Mouse (Mus musculus) liver, postnatal 0 days (tissue): Measurements from ENCODE around the gene Mea1. TPM values are rescaled to one million over a fixed set of nuclear protein-coding genes. Genes with fewer than 3 reads are reported as not detected.

Experiments used
- ATAC-seq: fragments of 200-750 bp; cut with Nextera tagmentation; 2 replicates; pipeline ENCODE4 v1.8.0; 2017; ENCODE audit warnings: mild to moderate bottlenecking, moderate library complexity
- DNase-seq: peaks from one replicate; pipeline ENCODE4 v3.0.0-alpha.2; 2016
- H3K27ac ChIP-seq: fragments of 300-500 bp; sonication (generic); 2 replicates; pipeline ENCODE4 v1.5.1; 2014; ENCODE audit warnings: antibody characterized with exemption, moderate library complexity, mild to moderate bottlenecking, low read depth
- H3K27me3 ChIP-seq: fragments of 300-500 bp; sonication (generic); 2 replicates; pipeline ENCODE4 v1.6.1; 2014; ENCODE audit warnings: low read length, control low read depth, mixed read lengths; ENCODE audit not compliant: insufficient read depth
- H3K36me3 ChIP-seq: fragments of 300-500 bp; sonication (generic); replicated peaks from 2 replicates; pipeline ENCODE4 v1.6.1; 2014; ENCODE audit warnings: mild to moderate bottlenecking, control low read depth, low read length, moderate library complexity, mixed read lengths; ENCODE audit not compliant: insufficient read depth
- H3K4me1 ChIP-seq: fragments of 300-500 bp; sonication (generic); 2 replicates; pipeline ENCODE4 v1.6.1; 2014; ENCODE audit warnings: antibody characterized with exemption, mild to moderate bottlenecking, control low read depth; ENCODE audit not compliant: insufficient read depth
- H3K4me2 ChIP-seq: fragments of 300-500 bp; sonication (generic); 2 replicates; pipeline ENCODE4 v1.6.1; 2014; ENCODE audit warnings: low read depth, mild to moderate bottlenecking, low read length, moderate library complexity, mixed read lengths
- H3K4me3 ChIP-seq: fragments of 300-500 bp; sonication (generic); 2 replicates; pipeline ENCODE4 v1.5.1; 2014; ENCODE audit warnings: low read depth, low read length
- H3K9ac ChIP-seq: fragments of 300-500 bp; sonication (generic); replicated peaks from 2 replicates; pipeline ENCODE4 v1.6.1; 2014; ENCODE audit warnings: mild to moderate bottlenecking, moderate library complexity
- H3K9me3 ChIP-seq: fragments of 300-500 bp; sonication (generic); 2 replicates; pipeline ENCODE4 v1.6.1; 2016; ENCODE audit warnings: mild to moderate bottlenecking, control low read depth, low read length, mixed read lengths
- CTCF ChIP-seq: sonication (generic); IDR thresholded peaks from 2 replicates; pipeline ENCODE4 v1.5.1; 2016; ENCODE audit warnings: antibody characterized with exemption, low read depth
- EP300 ChIP-seq: IDR thresholded peaks from 2 replicates; pipeline ENCODE4 v1.6.1; 2016; ENCODE audit warnings: antibody characterized with exemption, low read depth, mild to moderate bottlenecking
- WGBS: fragments of 180-500 bp; shearing (Covaris S2); extraction: QIAGEN DNeasy Blood & Tissue Kit; methylation state at CpG from one replicate; pipeline ENCODE4 v1.1.7; 2014; ENCODE audit not compliant: insufficient replicate concordance; 5-methylcytosine and 5-hydroxymethylcytosine counted together
- polyA plus RNA-seq: library from polyadenylated mRNA; unstranded; fragments of >200 nt; fragmentation: Nextera tagmentation; extraction: Ambion mirVana; gene quantifications from 2 replicates; pipeline ENCODE4 v1.2.1, GENCODE M21; 2015

Gene Mea1
- polyA plus RNA-seq, 1 experiment from 2014 or later, result 52.3 TPM

DNA sequence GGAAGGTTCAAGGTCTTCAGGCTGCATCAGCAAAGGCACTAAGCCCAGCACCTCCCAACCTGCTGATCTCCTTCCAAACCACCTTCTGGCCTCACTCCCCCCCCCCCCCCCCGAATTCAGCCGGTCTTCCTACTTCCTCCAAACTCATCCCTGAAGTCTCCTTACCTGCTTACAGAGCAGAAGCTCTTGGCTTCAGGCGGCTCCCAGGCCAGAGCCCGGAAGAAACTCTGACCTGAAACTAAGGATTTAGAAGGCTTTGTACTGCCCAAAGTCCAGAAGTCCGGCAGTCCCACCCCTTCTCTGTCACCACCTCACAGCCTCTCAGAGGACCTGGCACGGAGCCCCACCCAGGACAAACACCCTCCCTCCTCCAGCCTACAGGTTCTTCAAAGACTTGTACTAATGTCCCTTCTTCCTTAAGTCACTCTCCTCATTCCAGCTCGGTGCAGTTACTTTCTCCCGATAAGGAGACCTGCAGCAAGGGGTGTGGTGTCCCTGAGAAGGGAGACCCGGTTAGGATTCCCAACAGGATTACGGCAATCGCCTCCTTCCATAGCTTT lies 33.6 kb upstream of the Mea1 start:
- Histone ChIP-seq H3K4me3 (peak overlapping the region; percentile 98), H3K9ac (peak overlapping the region; percentile 64), H3K4me1 (peaks cover 25% of the 10 kb centered on the region), H3K36me3 (peaks cover 16% of the 10 kb centered on the region), H3K27me3 (no peaks in the 10 kb centered on the region), H3K4me2 (peak overlapping the region; percentile 91), H3K27ac (peak overlapping the region; percentile 81), H3K9me3 (no peaks in the 10 kb centered on the region)
- ATAC-seq (peak; percentile 26), DNase-seq (peak; percentile 67)
- no peak for TF ChIP-seq EP300
- WGBS, result 9% methylated on average over 11 of the region's 11 CpGs

DNA sequence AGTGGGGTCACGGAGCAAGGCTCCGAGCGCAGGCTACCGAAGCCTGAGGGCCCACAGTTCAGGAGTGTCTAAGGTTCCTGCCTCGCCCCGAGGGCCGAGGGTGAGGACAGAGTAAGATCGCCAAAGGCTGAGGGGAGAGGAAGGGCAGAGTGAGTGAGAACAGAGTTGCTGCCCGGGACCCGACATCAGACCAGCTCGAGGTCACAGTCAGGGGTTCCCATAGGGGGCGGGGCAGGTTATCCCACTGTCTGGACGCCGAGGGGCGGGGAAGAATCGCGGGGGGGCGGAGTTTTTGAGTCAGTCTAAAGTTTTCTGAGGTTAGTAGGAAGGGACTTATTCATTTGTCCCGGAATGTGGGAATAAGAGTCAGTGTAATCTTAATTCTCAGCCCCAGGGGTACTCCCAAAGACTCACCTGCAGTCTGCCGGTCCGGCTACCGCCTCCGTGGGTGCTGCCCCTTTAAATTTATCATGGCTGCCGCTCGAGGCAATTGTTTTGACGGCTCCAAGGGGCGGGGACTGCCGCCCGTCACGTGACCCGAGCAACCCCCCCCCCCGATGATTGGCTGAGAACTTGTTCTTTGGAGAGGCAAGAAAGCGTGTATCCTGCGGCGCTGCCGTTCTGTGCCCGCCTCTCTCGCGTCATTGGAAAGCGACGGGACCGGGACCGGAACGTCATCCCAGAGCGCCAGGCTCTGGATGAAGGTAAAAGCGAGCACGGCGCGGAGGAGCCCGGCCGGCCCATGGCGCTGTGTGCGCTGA lies 32.9 kb upstream of the Mea1 start, which contains the start of the genes Klc4 and Mrpl2:
Gene Klc4, minus strand, starts transcription at position 462 of the 761 bp plus-strand sequence.
Gene Mrpl2, plus strand, starts transcription at position 669 of the 761 bp plus-strand sequence.
- DNase-seq (peak; percentile 99), ATAC-seq (peak; percentile 84)
- WGBS, result under 1% methylated on average over 53 of the region's 53 CpGs
- Histone ChIP-seq H3K36me3 (peaks cover 16% of the 10 kb centered on the region), H3K4me1 (peaks cover 27% of the 10 kb centered on the region), H3K27ac (peak within 1 kb of the TSS; percentile 81), H3K9ac (peak within 1 kb of the TSS; percentile 94), H3K9me3 (no peaks in the 10 kb centered on the region), H3K27me3 (no peaks in the 10 kb centered on the region), H3K4me2 (peak within 1 kb of the TSS; percentile 91), H3K4me3 (peak within 1 kb of the TSS; percentile 98)
- 0 out of 2 replicates have a peak, but pooled peaks have one; percentile 13 for TF ChIP-seq CTCF
- TF ChIP-seq EP300, result peak; percentile 62; the same call in 1 of the 2 replicates

- H3K27ac ChIP-seq, result peak overlapping the region; percentile 81
- H3K4me2 ChIP-seq, result peak overlapping the region; percentile 91
- WGBS, result under 1% methylated on average over 19 of the region's 19 CpGs
- H3K4me1 ChIP-seq, result peaks cover 33% of the 10 kb centered on the region
- no peaks in the 10 kb centered on the region for H3K27me3 ChIP-seq
- H3K9ac ChIP-seq, result peak overlapping the region; percentile 94
- H3K4me3 ChIP-seq, result peak overlapping the region; percentile 98
- peak; percentile 50 for ATAC-seq
- no peak for DNase-seq
- TF ChIP-seq CTCF (no peak), EP300 (no peak)
- H3K9me3 ChIP-seq, result no peaks in the 10 kb centered on the region
- peaks cover 16% of the 10 kb centered on the region for H3K36me3 ChIP-seq
Measured at GRCm38 (mm10) chr17:46646322-46646662, 32.3 kb upstream of the Mea1 start.

GRCm38 (mm10) chr17:46647279-46647678 lies 31.3 kb upstream of the Mea1 start:
- Histone ChIP-seq H3K36me3 (peaks cover 12% of the 10 kb centered on the region), H3K9ac (peak overlapping the region; percentile 94), H3K27me3 (no peaks in the 10 kb centered on the region), H3K4me2 (peak overlapping the region; percentile 91; the same call in 1 of the 2 replicates), H3K9me3 (no peaks in the 10 kb centered on the region), H3K4me1 (peaks cover 38% of the 10 kb centered on the region), H3K27ac (no peak overlapping the region), H3K4me3 (peak overlapping the region; percentile 98; the same call in 1 of the 2 replicates)
- TF ChIP-seq CTCF (no peak), EP300 (no peak)
- DNase-seq, result no peak
- no peak for ATAC-seq
- 87% methylated on average over 7 of the region's 7 CpGs for WGBS

DNA sequence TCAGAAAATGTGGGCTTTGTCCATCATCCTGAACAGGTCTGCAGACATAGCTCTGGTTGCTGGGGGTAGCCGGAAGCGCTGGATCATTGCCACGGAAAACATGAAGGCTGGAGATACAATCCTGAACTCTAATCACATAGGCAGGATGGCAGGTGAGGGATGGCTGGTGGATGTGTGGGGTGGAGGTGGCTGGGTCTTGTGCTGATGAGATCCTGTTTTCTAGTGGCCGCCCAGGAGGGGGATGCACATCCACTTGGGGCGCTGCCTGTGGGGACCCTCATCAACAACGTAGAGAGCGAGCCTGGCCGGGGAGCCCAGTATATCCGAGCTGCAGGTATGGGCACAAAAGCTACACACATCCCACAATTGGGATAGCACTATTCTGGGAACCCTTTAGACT lies 30.2 kb upstream of the Mea1 start:
- peaks cover 17% of the 10 kb centered on the region for H3K36me3 ChIP-seq
- no peaks in the 10 kb centered on the region for H3K27me3 ChIP-seq
- TF ChIP-seq EP300 (no peak), CTCF (no peak)
- no peak overlapping the region for H3K4me2 ChIP-seq
- H3K4me3 ChIP-seq, result no peak overlapping the region
- no peak overlapping the region for H3K9ac ChIP-seq
- 89% methylated on average over 9 of the region's 9 CpGs for WGBS
- H3K27ac ChIP-seq, result no peak overlapping the region
- H3K4me1 ChIP-seq, result peaks cover 38% of the 10 kb centered on the region
- no peak for ATAC-seq
- DNase-seq, result no peak
- H3K9me3 ChIP-seq, result no peaks in the 10 kb centered on the region

DNA sequence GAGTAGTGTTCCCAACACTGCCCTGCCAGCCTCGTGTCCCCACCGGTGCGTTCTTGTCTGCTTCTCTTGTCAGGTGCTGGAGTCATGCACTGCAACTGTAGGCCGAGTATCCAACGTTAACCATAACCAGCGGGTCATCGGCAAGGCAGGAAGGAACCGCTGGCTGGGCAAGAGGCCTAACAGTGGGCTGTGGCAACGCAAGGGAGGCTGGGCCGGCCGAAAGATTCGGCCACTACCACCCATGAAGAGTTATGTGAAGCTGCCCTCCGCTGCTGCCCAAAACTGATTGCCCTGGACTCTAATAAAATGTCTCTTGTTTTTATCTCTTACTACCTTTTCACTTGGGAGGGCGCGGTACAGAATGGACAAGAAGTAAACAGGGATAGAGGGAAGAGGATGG lies 28.8 kb upstream of the Mea1 start:
- ATAC-seq, result no peak
- no peak for DNase-seq
- TF ChIP-seq CTCF (no peak), EP300 (no peak)
- Histone ChIP-seq H3K36me3 (peaks cover 21% of the 10 kb centered on the region), H3K27me3 (no peaks in the 10 kb centered on the region), H3K4me2 (peak overlapping the region; percentile 91), H3K9me3 (no peaks in the 10 kb centered on the region), H3K9ac (peak overlapping the region; percentile 70), H3K27ac (peak overlapping the region; percentile 84), H3K4me1 (peaks cover 29% of the 10 kb centered on the region), H3K4me3 (peak overlapping the region; percentile 62)
- 24% methylated on average over 15 of the region's 15 CpGs for WGBS
